Mouse (Mus musculus) heart, adult 2 months (tissue): ENCODE results near the gene Smim22. TPM values are rescaled to one million over a fixed set of nuclear protein-coding genes. Genes with fewer than 3 reads are reported as not detected.

Experiments
- DNase-seq, 2 experiments: peaks; one replicate each; pipeline ENCODE4 v3.0.0; 2021
- H3K27ac ChIP-seq: fragments of 200-600 bp; 2 replicates; pipeline ENCODE4 v1.8.1; 2022
- H3K27me3 ChIP-seq: fragments of 200-500 bp; 2 replicates; pipeline ENCODE4 v1.6.1; 2012; ENCODE audit warnings: mild to moderate bottlenecking, low read length, inconsistent platforms, mixed read lengths; ENCODE audit not compliant: control insufficient read depth, insufficient read depth
- H3K36me3 ChIP-seq: fragments of 200-500 bp; 2 replicates; pipeline ENCODE4 v1.6.1; 2012; ENCODE audit warnings: low read length, inconsistent platforms; ENCODE audit not compliant: control insufficient read depth, insufficient read depth
- H3K4me1 ChIP-seq: fragments of 200-500 bp; 2 replicates; pipeline ENCODE4 v1.6.1; 2011; ENCODE audit warnings: low read length; ENCODE audit not compliant: control insufficient read depth, insufficient read depth
- H3K4me3 ChIP-seq: fragments of 200-600 bp; 2 replicates; pipeline ENCODE4 v1.8.1; 2022
- H3K79me2 ChIP-seq: fragments of 200-500 bp; replicated peaks from 2 replicates; pipeline ENCODE4 v1.6.1; 2012; ENCODE audit warnings: mild to moderate bottlenecking, inconsistent platforms, low read length, moderate library complexity, mixed read lengths; ENCODE audit not compliant: control insufficient read depth, insufficient read depth
- H3K9ac ChIP-seq: fragments of 200-500 bp; 2 replicates; pipeline ENCODE4 v1.6.1; 2012; ENCODE audit warnings: low read depth, mild to moderate bottlenecking, control low read depth, inconsistent platforms, low read length, mixed read lengths
- CTCF ChIP-seq: fragments of 200-600 bp; IDR thresholded peaks from 2 replicates; pipeline ENCODE4 v1.8.1; 2022; ENCODE audit warnings: antibody characterized with exemption, mild to moderate bottlenecking, moderate library complexity
- EP300 ChIP-seq: fragments of 200-500 bp; IDR thresholded peaks from 2 replicates; pipeline ENCODE4 v1.6.1; 2011; ENCODE audit warnings: low read depth, low read length, control low read depth; ENCODE audit not compliant: insufficient read depth
- POLR2A ChIP-seq: fragments of 200-500 bp; IDR thresholded peaks from 2 replicates; pipeline ENCODE4 v1.6.1; 2011; ENCODE audit warnings: mild to moderate bottlenecking, low read depth, low read length, control low read depth; ENCODE audit not compliant: insufficient read depth
- WGBS: fragments of 180-500 bp; shearing (Covaris S2); methylation state at CpG from one replicate; pipeline ENCODE4 v1.1.7; 2018; 5-methylcytosine and 5-hydroxymethylcytosine counted together
- intact Hi-C: fragments of 180-260 bp; cut with DNase I; formaldehyde crosslinking; loops from one replicate; pipeline ENCODE4 v1.15.1; 2025
- long read RNA-seq: library from polyadenylated mRNA; stranded (forward); transcript quantifications from one replicate; pipeline ENCODE4 v2.0.0, GENCODE M21; 2021
- polyA plus RNA-seq: library from polyadenylated mRNA; depleted of rRNA; stranded (reverse); fragments of >200 nt; gene quantifications from 2 replicates; pipeline ENCODE4 v1.2.3, GENCODE M21; 2012; rRNA removed
- total RNA-seq, 2 experiments: library from RNA; stranded (reverse); gene quantifications; 2 replicates each; pipeline ENCODE4 v1.2.3; 2021

Gene Smim22
- total RNA-seq (not detected), polyA plus RNA-seq (2.1 TPM in 1 of 2 replicates, not detected in the other)
- long read RNA-seq, result 0 reads

- Histone ChIP-seq H3K4me3 (no peak within 1 kb of the TSS), H3K27me3 (no peaks in the 10 kb centered on the region), H3K79me2 (no peaks in the 10 kb centered on the region), H3K36me3 (no peaks in the 10 kb centered on the region), H3K4me1 (no peaks in the 10 kb centered on the region; the same call in 1 of the 2 replicates), H3K9ac (no peak within 1 kb of the TSS), H3K27ac (no peak within 1 kb of the TSS)
- TF ChIP-seq CTCF (no peak), POLR2A (no peak), EP300 (no peak)
- WGBS, result 65% methylated on average over 5 of the region's 5 CpGs
- no peak for DNase-seq
- intact Hi-C loops, result no loop called here
Observed at GRCm38 (mm10) chr16:5007067-5007466, at the start of gene Smim22. Smim22 (plus strand) TSS chr16:5007288.

- TF ChIP-seq POLR2A (no peak), EP300 (no peak), CTCF (no peak)
- Histone ChIP-seq H3K27ac (no peak overlapping the region), H3K36me3 (peaks cover 4% of the 10 kb centered on the region), H3K79me2 (no peaks in the 10 kb centered on the region; the same call in 1 of the 2 replicates), H3K4me3 (no peak overlapping the region), H3K27me3 (no peaks in the 10 kb centered on the region), H3K4me1 (peaks cover 2% of the 10 kb centered on the region), H3K9ac (no peak overlapping the region)
- intact Hi-C loops, result no loop called here
- 80% methylated on average over 3 of the region's 3 CpGs for WGBS
- DNase-seq, result no peak
Observed at GRCm38 (mm10) chr16:4957446-4957845, 49.6 kb upstream of the Smim22 start.

- TF ChIP-seq EP300, result no peak
- TF ChIP-seq CTCF, result no peak
- TF ChIP-seq POLR2A, result no peak
- peaks cover 2% of the 10 kb centered on the region for H3K79me2 ChIP-seq
- WGBS, result 73% methylated on average over 8 of the region's 8 CpGs
- peaks cover 4% of the 10 kb centered on the region for H3K36me3 ChIP-seq
- no peaks in the 10 kb centered on the region for H3K27me3 ChIP-seq
- H3K27ac ChIP-seq, result no peak overlapping the region
- intact Hi-C loops, result loop anchor here (5.0 kb wide), 1 partner anchor 232 kb away; no protein-coding TSS in a partner anchor
- no peak overlapping the region for H3K4me3 ChIP-seq
- no peak for DNase-seq
- H3K9ac ChIP-seq, result no peak overlapping the region
- peaks cover 9% of the 10 kb centered on the region for H3K4me1 ChIP-seq
Observed at GRCm38 (mm10) chr16:4960260-4960659, 46.8 kb upstream of the Smim22 start.

GRCm38 (mm10) chr16:4963346-4963745 lies 43.7 kb upstream of the Smim22 start:
- Histone ChIP-seq H3K9ac (peak overlapping the region; percentile 54), H3K27me3 (no peaks in the 10 kb centered on the region), H3K79me2 (peaks cover 2% of the 10 kb centered on the region), H3K27ac (peak overlapping the region; percentile 83), H3K4me3 (peak overlapping the region; percentile 77), H3K36me3 (peaks cover 4% of the 10 kb centered on the region), H3K4me1 (peaks cover 10% of the 10 kb centered on the region)
- TF ChIP-seq EP300 (no peak), POLR2A (no peak), CTCF (no peak)
- no peak for DNase-seq
- intact Hi-C loops, result loop anchor here (1.0 to 5.0 kb wide), 2 partner anchors 24 to 229 kb away; no protein-coding TSS in a partner anchor
- 33% methylated on average over 9 of the region's 9 CpGs for WGBS

GRCm38 (mm10) chr16:4963797-4964709 lies 43.0 kb upstream of the Smim22 start, which contains the start of gene Anks3:
Anks3 (minus strand) TSS chr16:4964205.
- H3K9ac ChIP-seq, result peak within 1 kb of the TSS; percentile 80
- peaks cover 9% of the 10 kb centered on the region for H3K4me1 ChIP-seq
- DNase-seq, result peak; percentile 95 to 99
- TF ChIP-seq EP300 (peak; percentile 56; the same call in 1 of the 2 replicates), CTCF (0 out of 2 replicates have a peak, but pooled peaks have one; percentile 2), POLR2A (peak; percentile 67)
- H3K79me2 ChIP-seq, result peaks cover 2% of the 10 kb centered on the region
- H3K4me3 ChIP-seq, result peak within 1 kb of the TSS; percentile 77
- under 1% methylated on average over 76 of the region's 76 CpGs for WGBS
- intact Hi-C loops, result loop anchor here (1.0 to 5.0 kb wide), 2 partner anchors 25 to 228 kb away; no protein-coding TSS in a partner anchor
- no peaks in the 10 kb centered on the region for H3K27me3 ChIP-seq
- peaks cover 4% of the 10 kb centered on the region for H3K36me3 ChIP-seq
- peak within 1 kb of the TSS; percentile 83 for H3K27ac ChIP-seq
